Mouse (Mus musculus): ENCODE measurements around the gene Lrrc1. TPM values are rescaled to one million over a fixed set of nuclear protein-coding genes. Genes with fewer than 3 reads are reported as not detected.

Gene Lrrc1
- total and polyA plus RNA-seq, 3 experiments = 5.3 to 12.1 TPM; not detected in 1

- H3K9ac ChIP-seq (ENCODE audit: control insufficient read depth, low read depth, low read length, poor library complexity, severe bottlenecking) = no peak overlapping the region
- peaks cover 2 to 3% of the 10 kb centered on the region in 2 experiments; a peak in 1 of 4 replicates for H3K27me3 ChIP-seq (ENCODE audit: control insufficient read depth in 1 of 2, insufficient read depth in 2 of 2, low read length in 2 of 2)
- H3K9me3 ChIP-seq (replicated peaks; ENCODE audit: insufficient read depth, low read length) = no peaks in the 10 kb centered on the region
- no peak for TF ChIP-seq SMC3 (IDR thresholded peaks at IDR 0.05; ENCODE audit: low read depth, low read length)
- no peak for TF ChIP-seq TAL1 (IDR thresholded peaks at IDR 0.05; ENCODE audit: low read length)
- no peak for TF ChIP-seq ZNF384 (IDR thresholded peaks at IDR 0.05; ENCODE audit: low read depth, low read length)
- no peaks in the 10 kb centered on the region for H3K79me2 ChIP-seq (ENCODE audit: control insufficient read depth, insufficient read depth, low read length, poor library complexity)
- H3K4me1 ChIP-seq (ENCODE audit: control insufficient read depth in 1 of 2, insufficient read depth in 2 of 2, low read length in 2 of 2) = no peaks in the 10 kb centered on the region
- no peaks in the 10 kb centered on the region for H3K36me3 ChIP-seq (ENCODE audit: control insufficient read depth in 1 of 2, insufficient read depth in 2 of 2, low read length in 2 of 2)
- H3K4me3 ChIP-seq (ENCODE audit: control insufficient read depth in 1 of 2, insufficient read depth in 1 of 2, low read depth in 2 of 2, low read length in 2 of 2) = no peak overlapping the region
- no peak for DNase-seq (ENCODE audit: low read depth, low spot score)
- H3K27ac ChIP-seq (ENCODE audit: control insufficient read depth, low read depth, low read length) = no peak overlapping the region
Measured at GRCm38 (mm10) chr9:77388956-77389355, 155.7 kb downstream of the Lrrc1 start.

GRCm38 (mm10) chr9:77386751-77387150 is 157.9 kb downstream of the Lrrc1 start:
- Histone ChIP-seq H3K9me3 (replicated peaks; ENCODE audit: insufficient read depth, low read length) (no peaks in the 10 kb centered on the region), H3K9ac (ENCODE audit: control insufficient read depth, low read depth, low read length, poor library complexity, severe bottlenecking) (no peak overlapping the region), H3K27ac (ENCODE audit: control insufficient read depth, low read depth, low read length) (no peak overlapping the region), H3K4me3 (ENCODE audit: control insufficient read depth in 1 of 2, insufficient read depth in 1 of 2, low read depth in 2 of 2, low read length in 2 of 2) (no peak overlapping the region), H3K27me3 (ENCODE audit: control insufficient read depth in 1 of 2, insufficient read depth in 2 of 2, low read length in 2 of 2) (no peaks in the 10 kb centered on the region), H3K4me1 (ENCODE audit: control insufficient read depth in 1 of 2, insufficient read depth in 2 of 2, low read length in 2 of 2) (no peaks in the 10 kb centered on the region), H3K79me2 (ENCODE audit: control insufficient read depth, insufficient read depth, low read length, poor library complexity) (no peaks in the 10 kb centered on the region), H3K36me3 (ENCODE audit: control insufficient read depth in 1 of 2, insufficient read depth in 2 of 2, low read length in 2 of 2) (no peaks in the 10 kb centered on the region)
- DNase-seq (ENCODE audit: low read depth, low spot score) = peak; percentile 60
- TF ChIP-seq CHD2 (IDR thresholded peaks at IDR 0.05; ENCODE audit: low read length) (no peak), KAT2A (conservative IDR thresholded peaks at IDR 0.05; ENCODE audit: low read depth, low read length) (no peak), HCFC1 (IDR thresholded peaks at IDR 0.05; ENCODE audit: low read depth, low read length) (no peak), USF1 (IDR thresholded peaks at IDR 0.05; ENCODE audit: low read depth, low read length) (no peak), ZNF384 (IDR thresholded peaks at IDR 0.05; ENCODE audit: low read depth, low read length) (no peak), SMC3 (IDR thresholded peaks at IDR 0.05; ENCODE audit: low read depth, low read length) (peak; percentile 62), GABPA (IDR thresholded peaks at IDR 0.05; ENCODE audit: low read depth, low read length) (no peak), ZKSCAN1 (IDR thresholded peaks at IDR 0.05; ENCODE audit: low read depth, low read length) (no peak), RAD21 (IDR thresholded peaks at IDR 0.05; ENCODE audit: low read depth, low read length) (peak; percentile 67), CTCF (IDR thresholded peaks at IDR 0.05 in 2 of 3, conservative IDR thresholded peaks at IDR 0.05 in 1 of 3; ENCODE audit: control insufficient read depth in 1 of 3, insufficient read depth in 1 of 3, low read depth in 2 of 3, low read length in 3 of 3, poor library complexity in 1 of 3, severe bottlenecking in 1 of 3) (peak; percentile 15 to 71 (median 48); a peak in 4 of 6 replicates), MYC (IDR thresholded peaks at IDR 0.05; ENCODE audit: low read depth, low read length) (no peak), ZC3H11A (IDR thresholded peaks at IDR 0.05; ENCODE audit: low read depth, low read length) (peak; percentile 36; the same call in 1 of the 2 replicates), MEF2A (IDR thresholded peaks at IDR 0.05; ENCODE audit: extremely low read depth, insufficient replicate concordance, low read depth, low read length, poor library complexity, severe bottlenecking) (no peak), GATA1 (IDR thresholded peaks at IDR 0.05; ENCODE audit: low read depth, low read length) (no peak), ELF1 (IDR thresholded peaks at IDR 0.05; ENCODE audit: low read depth, low read length) (no peak)

All from MEL (cell line).